In genomic region chr9:120349145-120349544, GRCm38 (mm10) we compare ENCODE assay signal across 8 mouse cellular contexts. TPM values are rescaled to one million over a fixed set of nuclear protein-coding genes. Genes with fewer than 3 reads are reported as not detected.
DNase-seq lines count a peak whose midpoint lies in the region; ATAC-seq lines count a peak whose summit lies in the region.

No protein-coding gene starts in this region.

- H3K4me2 ChIP-seq in midbrain, embryonic 13.5 days (replicated peaks), result no peak overlapping the region

- H3K27me3 ChIP-seq in midbrain, embryonic 13.5 days, result no peaks in the 10 kb centered on the region

- H3K27ac ChIP-seq in midbrain, embryonic 13.5 days, result peak overlapping the region; percentile 47; the same call in 1 of the 2 replicates

- WGBS in midbrain, embryonic 13.5 days, result 51% methylated on average over 4 of the region's 4 CpGs

- peak; percentile 77 for ATAC-seq in midbrain, embryonic 13.5 days
- no peak for ATAC-seq in erythroid progenitor cell, adult 5-6 weeks (replicated peaks; ENCODE audit: low FRiP score, poor library complexity, severe bottlenecking)

- no peak overlapping the region for H3K9ac ChIP-seq in midbrain, embryonic 13.5 days (replicated peaks)

- peaks cover 29% of the 10 kb centered on the region for H3K4me1 ChIP-seq in midbrain, embryonic 13.5 days (replicated peaks)

- no peaks in the 10 kb centered on the region for H3K9me3 ChIP-seq in midbrain, embryonic 13.5 days

- H3K4me3 ChIP-seq in midbrain, embryonic 13.5 days (replicated peaks), result no peak overlapping the region

- DNase-seq in kidney, postnatal 10 days, result peak; percentile 22
- DNase-seq in kidney, adult 18-20 months, result no peak
- peak; percentile 41 to 63 for DNase-seq in cerebellum, adult 18-20 months
- DNase-seq in frontal cortex, postnatal 10 days (ENCODE audit: low spot score in 2 of 2), result peak; percentile 48 to 60
- peak; percentile 20 to 28 for DNase-seq in kidney, postnatal 36 days
- DNase-seq in liver, result no peak

- H3K36me3 ChIP-seq in midbrain, embryonic 13.5 days, result no peaks in the 10 kb centered on the region

RNA-seq across cellular contexts. Expression of gene Myrip, which starts 47.8 kb away (rescaled TPM):
- polyA plus RNA-seq in midbrain, embryonic 13.5 days (2015; fragmentation: Nextera tagmentation; extraction: Ambion mirVana), result 2.5 and 4.1 TPM in 2 replicates
- not detected in 2 replicates for total RNA-seq in erythroid progenitor cell, adult 5-6 weeks (2015; ENCODE audit: low replicate concordance)
- not detected in 2 replicates for total RNA-seq in erythroid progenitor cell, adult 5-6 weeks (2017; ENCODE audit: low replicate concordance)

Comparison
In these comparisons a context has a peak if more than half of its experiments do, and no peak if none do; other contexts are left out.
1. DNase-seq: peak in kidney, postnatal 10 days (single experiment), cerebellum, adult 18-20 months (2 of 2), frontal cortex, postnatal 10 days (2 of 2) and kidney, postnatal 36 days (2 of 2); none in kidney, adult 18-20 months (single experiment) and liver (single experiment).